Mouse (Mus musculus) lung, postnatal 0 days (tissue): ENCODE measurements around the gene Ccdc28b.

Experiments
- CTCF ChIP-seq: IDR thresholded peaks from 2 replicates; pipeline ENCODE4 v1.5.1; 2016; ENCODE audit warnings: antibody characterized with exemption, mild to moderate bottlenecking
- EP300 ChIP-seq: IDR thresholded peaks from 2 replicates; pipeline ENCODE4 v1.6.1; 2016; ENCODE audit warnings: antibody characterized with exemption, mild to moderate bottlenecking, control low read depth

GRCm38 (mm10) chr4:129624281-129625028, 708 bp upstream of the Ccdc28b start:
- TF ChIP-seq CTCF (0 out of 2 replicates have a peak, but pooled peaks have one; percentile 9), EP300 (no peak)
